Mouse (Mus musculus) ES-E14 (cell line): ENCODE measurements around the gene Ccdc3. TPM values are rescaled to one million over a fixed set of nuclear protein-coding genes. Genes with fewer than 3 reads are reported as not detected.
"Not testable (repeated sequence)": the region's sequence is repeated elsewhere in the genome, so short reads cannot be mapped to it uniquely, and the experiment has no call there.

Source experiments
- DNase-seq: peaks from one replicate; pipeline ENCODE4 v3.0.0-alpha.2; 2013; ENCODE audit warnings: low read depth, low spot score
- H3K27ac ChIP-seq: 2 replicates; pipeline ENCODE4 v1.5.1; 2012; ENCODE audit warnings: low read depth, mild to moderate bottlenecking, low read length, moderate library complexity, mixed read lengths; ENCODE audit not compliant: poor library complexity, insufficient read depth, severe bottlenecking
- H3K36me3 ChIP-seq: 2 replicates; pipeline ENCODE4 v1.6.1; 2012; ENCODE audit warnings: mild to moderate bottlenecking, low read length, moderate library complexity, mixed read lengths; ENCODE audit not compliant: control insufficient read depth, poor library complexity, insufficient read depth, severe bottlenecking
- H3K4me1 ChIP-seq, 2 experiments: fragments of 150-350 bp in 1 of 2; sonication (generic) in 1 of 2; 2 replicates each; pipeline ENCODE4 v1.6.1; 2012; ENCODE audit warnings: low read length in 2 of 2, mild to moderate bottlenecking in 1 of 2, mixed read lengths in 1 of 2; ENCODE audit not compliant: control insufficient read depth in 2 of 2, insufficient read depth in 2 of 2, poor library complexity in 1 of 2
- H3K4me3 ChIP-seq, 2 experiments: fragments of 150-350 bp in 1 of 2; sonication (generic) in 1 of 2; 2 replicates each; pipeline ENCODE4 v1.5.1; 2012; ENCODE audit warnings: low read length in 2 of 2, low read depth in 1 of 2, mild to moderate bottlenecking in 1 of 2, mixed read lengths in 1 of 2; ENCODE audit not compliant: insufficient read depth in 1 of 2, poor library complexity in 1 of 2, severe bottlenecking in 1 of 2
- H3K9ac ChIP-seq: 2 replicates; pipeline ENCODE4 v1.6.1; 2012; ENCODE audit warnings: low read depth, mild to moderate bottlenecking, low read length, mixed read lengths; ENCODE audit not compliant: poor library complexity, insufficient read depth, severe bottlenecking
- H3K9me3 ChIP-seq: fragments of 150-350 bp; sonication (generic); 2 replicates; pipeline ENCODE4 v1.6.1; 2012; ENCODE audit warnings: low read depth, mild to moderate bottlenecking, low read length; ENCODE audit not compliant: control insufficient read depth, insufficient read depth
- CHD2 ChIP-seq: IDR thresholded peaks from 2 replicates; pipeline ENCODE4 v1.6.1; 2014; ENCODE audit warnings: mild to moderate bottlenecking, low read depth, low read length, inconsistent platforms
- HCFC1 ChIP-seq: IDR thresholded peaks from 2 replicates; pipeline ENCODE4 v1.6.1; 2012; ENCODE audit warnings: low read length, inconsistent platforms, borderline replicate concordance; ENCODE audit not compliant: insufficient read depth
- MAFK ChIP-seq: IDR thresholded peaks from 2 replicates; pipeline ENCODE4 v1.6.1; 2014; ENCODE audit warnings: mild to moderate bottlenecking, low read depth, low read length, inconsistent platforms; ENCODE audit not compliant: insufficient read depth
- ZC3H11A ChIP-seq: IDR thresholded peaks from 2 replicates; pipeline ENCODE4 v1.6.1; 2012; ENCODE audit warnings: low read depth, mild to moderate bottlenecking, inconsistent platforms, low read length, borderline replicate concordance
- ZNF384 ChIP-seq: IDR thresholded peaks from 2 replicates; pipeline ENCODE4 v1.6.1; 2012; ENCODE audit warnings: low read depth, low read length, inconsistent platforms
- in situ Hi-C, 2 experiments: fragments of 600-800 bp; cut with MboI; formaldehyde crosslinking; loops; one replicate each; pipeline ENCODE4 v1.15.1; 2025; ENCODE audit warnings: low sequenced_read_pairs in 2 of 2, inconsistent platforms in 1 of 2; ENCODE audit not compliant: unreplicated experiment in 2 of 2
- total RNA-seq: library from RNA; depleted of rRNA; stranded (reverse); fragments of 300-350 nt; gene quantifications from 2 replicates; pipeline ENCODE4 v1.2.3, GENCODE M21; 2012

Gene Ccdc3
- total RNA-seq, 1 experiment, result 9.2 TPM

DNA sequence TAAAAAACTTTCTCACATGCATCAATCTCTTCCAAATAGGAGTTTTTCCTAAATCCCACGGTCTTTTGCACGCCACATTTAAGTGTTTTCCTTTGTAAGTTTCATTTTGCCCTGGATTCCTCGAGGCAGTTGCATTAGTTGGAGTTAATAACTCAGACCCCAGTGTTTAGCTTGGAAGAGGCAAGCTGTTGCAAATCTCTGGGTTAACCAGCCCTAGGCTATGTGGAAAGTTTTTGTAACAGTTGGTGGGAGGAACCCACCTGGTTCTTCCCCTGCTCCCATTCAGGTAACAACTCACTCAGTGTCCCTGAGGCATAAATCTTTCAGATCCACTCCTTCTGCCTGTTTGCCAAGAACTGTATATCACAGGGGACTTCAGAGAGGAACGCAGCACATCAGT lies 101.9 kb downstream of the Ccdc3 start:
- Histone ChIP-seq H3K9me3 (no peaks in the 10 kb centered on the region), H3K36me3 (no peaks in the 10 kb centered on the region), H3K27ac (no peak overlapping the region), H3K4me1 (no peaks in the 10 kb centered on the region), H3K4me3 (no peak overlapping the region), H3K9ac (no peak overlapping the region)
- TF ChIP-seq CHD2 (no peak), MAFK (no peak), HCFC1 (no peak), ZNF384 (no peak), ZC3H11A (no peak)
- no peak for DNase-seq
- in situ Hi-C loops, result no loop called here

GRCm38 (mm10) chr2:5241469-5241897 lies 103.9 kb downstream of the Ccdc3 start:
- Histone ChIP-seq H3K4me1 (no peaks in the 10 kb centered on the region), H3K4me3 (no peak overlapping the region), H3K27ac (no peak overlapping the region), H3K9ac (no peak overlapping the region), H3K9me3 (no peaks in the 10 kb centered on the region), H3K36me3 (no peaks in the 10 kb centered on the region)
- DNase-seq, result no peak
- in situ Hi-C loops, result no loop called here
- no peak for TF ChIP-seq ZC3H11A
- no peak for TF ChIP-seq HCFC1
- TF ChIP-seq CHD2, result no peak
- no peak for TF ChIP-seq MAFK
- no peak for TF ChIP-seq ZNF384

DNA sequence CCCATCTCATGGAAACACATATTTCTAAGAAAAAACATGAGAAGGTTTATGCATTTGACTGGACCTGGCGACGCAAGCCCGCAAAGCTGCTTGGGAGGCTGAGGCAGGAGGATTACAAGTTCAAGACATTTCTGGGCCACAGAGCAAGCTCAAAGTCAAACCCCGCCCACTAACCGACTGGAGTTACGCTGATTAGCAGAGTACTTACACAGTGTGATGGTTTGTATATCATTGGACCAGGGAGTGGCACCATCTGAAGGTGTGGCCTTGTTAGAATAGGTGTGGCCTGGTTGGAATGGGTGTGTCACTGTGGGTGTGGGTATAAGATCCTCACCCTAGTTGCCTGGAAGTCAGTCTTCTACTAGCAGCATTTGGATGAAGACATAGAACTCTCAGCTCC lies 111.6 kb downstream of the Ccdc3 start:
- in situ Hi-C loops, result not testable (repeated sequence)

DNA sequence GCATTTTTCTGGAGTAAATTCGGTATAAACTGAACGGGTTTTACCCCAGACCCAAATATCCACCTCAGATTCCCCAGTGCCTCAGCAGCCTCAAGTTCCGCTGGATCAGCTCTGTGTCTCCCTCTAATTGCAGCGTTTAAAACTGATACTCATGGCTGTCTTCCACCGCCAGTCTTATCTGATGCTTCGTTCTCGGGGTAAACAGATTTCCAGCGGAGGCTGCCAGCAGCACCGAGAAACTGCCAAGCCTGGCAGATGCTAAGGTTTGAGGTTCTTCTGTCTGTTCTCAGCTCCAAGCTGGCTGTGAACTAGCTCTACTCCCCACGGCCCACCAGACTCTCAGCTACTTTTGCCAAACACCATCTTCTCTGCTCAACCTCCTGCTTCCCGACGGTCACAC lies 112.4 kb downstream of the Ccdc3 start:
- no peak for DNase-seq
- Histone ChIP-seq H3K4me3 (no peak overlapping the region), H3K9me3 (no peaks in the 10 kb centered on the region), H3K9ac (no peak overlapping the region), H3K4me1 (peaks cover 3% of the 10 kb centered on the region in 2 experiments; a peak in 2 of 4 replicates), H3K36me3 (no peaks in the 10 kb centered on the region; the same call in 1 of the 2 replicates), H3K27ac (no peak overlapping the region)
- in situ Hi-C loops, result no loop called here
- TF ChIP-seq ZNF384 (no peak), CHD2 (no peak), HCFC1 (no peak), MAFK (no peak), ZC3H11A (no peak)

More for the DNA sequence above, 111.6 kb downstream of the Ccdc3 start:
- H3K4me3 ChIP-seq, H3K27ac ChIP-seq, H3K4me1 ChIP-seq, H3K36me3 ChIP-seq, H3K9me3 ChIP-seq, H3K9ac ChIP-seq: not testable (repeated sequence)
- DNase-seq, result peak; percentile 22

- H3K9me3 ChIP-seq, result no peaks in the 10 kb centered on the region
- H3K36me3 ChIP-seq, result no peaks in the 10 kb centered on the region
- no peak overlapping the region for H3K4me3 ChIP-seq
- in situ Hi-C loops, result no loop called here
- no peaks in the 10 kb centered on the region for H3K4me1 ChIP-seq
- no peak for DNase-seq
- no peak for TF ChIP-seq ZC3H11A
- no peak for TF ChIP-seq CHD2
- TF ChIP-seq ZNF384, result no peak
- TF ChIP-seq MAFK, result no peak
- no peak for TF ChIP-seq HCFC1
- no peak overlapping the region for H3K27ac ChIP-seq
- no peak overlapping the region for H3K9ac ChIP-seq
Observed at GRCm38 (mm10) chr2:5258250-5258649, 120.7 kb downstream of the Ccdc3 start.
